Mouse (Mus musculus) kidney, embryonic 16.5 days (tissue): ENCODE data around the gene Ninj1. TPM values are rescaled to one million over a fixed set of nuclear protein-coding genes. Genes with fewer than 3 reads are reported as not detected.

Experiments used
- ATAC-seq: fragments of 200-750 bp; cut with Nextera tagmentation; 2 replicates; pipeline ENCODE4 v1.8.0; 2017; ENCODE audit warnings: moderate TSS enrichment; ENCODE audit not compliant: low FRiP score, low TSS enrichment
- H3K27ac ChIP-seq: fragments of 300-500 bp; sonication (generic); 2 replicates; pipeline ENCODE4 v1.5.1; 2014; ENCODE audit warnings: low read length
- H3K27me3 ChIP-seq: fragments of 300-500 bp; sonication (generic); 2 replicates; pipeline ENCODE4 v1.6.1; 2014; ENCODE audit warnings: low read length, control low read depth, mixed read lengths; ENCODE audit not compliant: insufficient read depth
- H3K36me3 ChIP-seq: fragments of 300-500 bp; sonication (generic); 2 replicates; pipeline ENCODE4 v1.6.1; 2014; ENCODE audit warnings: low read length, control low read depth, mixed read lengths; ENCODE audit not compliant: insufficient read depth
- H3K4me1 ChIP-seq: fragments of 300-500 bp; sonication (generic); 2 replicates; pipeline ENCODE4 v1.6.1; 2014; ENCODE audit warnings: low read length, control low read depth, mixed read lengths; ENCODE audit not compliant: insufficient read depth
- H3K4me2 ChIP-seq: fragments of 300-500 bp; sonication (generic); replicated peaks from 2 replicates; pipeline ENCODE4 v1.6.1; 2014; ENCODE audit warnings: low read depth, low read length
- H3K4me3 ChIP-seq: fragments of 300-500 bp; sonication (generic); 2 replicates; pipeline ENCODE4 v1.5.1; 2014; ENCODE audit warnings: mild to moderate bottlenecking, low read length
- H3K9ac ChIP-seq: fragments of 300-500 bp; sonication (generic); replicated peaks from 2 replicates; pipeline ENCODE4 v1.6.1; 2014; ENCODE audit warnings: low read length
- H3K9me3 ChIP-seq: fragments of 300-500 bp; sonication (generic); 2 replicates; pipeline ENCODE4 v1.6.1; 2016; ENCODE audit warnings: low read length, control low read depth
- WGBS: fragments of 180-500 bp; shearing (Covaris S2); extraction: QIAGEN DNeasy Blood & Tissue Kit; methylation state at CpG from one replicate; pipeline ENCODE4 v1.1.7; 2014; 5-methylcytosine and 5-hydroxymethylcytosine counted together
- polyA plus RNA-seq: library from polyadenylated mRNA; unstranded; fragments of >200 nt; fragmentation: Nextera tagmentation; extraction: Ambion mirVana; gene quantifications from 2 replicates; pipeline ENCODE4 v1.2.1, GENCODE M21; 2015

Ninj1 gene
- polyA plus RNA-seq, 1 experiment from 2014 or later = 77.1 TPM

GRCm38 (mm10) chr13:49181411-49181984 lies 5.8 kb upstream of the Ninj1 start:
- WGBS = 58% methylated on average over 3 of the region's 3 CpGs
- H3K4me1 ChIP-seq = no peaks in the 10 kb centered on the region
- H3K9ac ChIP-seq = no peak overlapping the region
- H3K9me3 ChIP-seq = no peaks in the 10 kb centered on the region
- no peak for ATAC-seq
- H3K4me3 ChIP-seq = no peak overlapping the region
- no peak overlapping the region for H3K4me2 ChIP-seq
- H3K27me3 ChIP-seq = no peaks in the 10 kb centered on the region
- H3K36me3 ChIP-seq = no peaks in the 10 kb centered on the region
- no peak overlapping the region for H3K27ac ChIP-seq

GRCm38 (mm10) chr13:49183161-49183560 lies 4.1 kb upstream of the Ninj1 start:
- H3K9me3 ChIP-seq = no peaks in the 10 kb centered on the region
- H3K36me3 ChIP-seq = no peaks in the 10 kb centered on the region
- H3K27me3 ChIP-seq = no peaks in the 10 kb centered on the region
- WGBS = 68% methylated on average over 5 of the region's 5 CpGs
- H3K4me3 ChIP-seq = no peak overlapping the region
- H3K9ac ChIP-seq = no peak overlapping the region
- no peak overlapping the region for H3K4me2 ChIP-seq
- no peak overlapping the region for H3K27ac ChIP-seq
- ATAC-seq = no peak
- H3K4me1 ChIP-seq = peaks cover 12% of the 10 kb centered on the region

GRCm38 (mm10) chr13:49183646-49184045 lies 3.6 kb upstream of the Ninj1 start:
- no peak for ATAC-seq
- no peak overlapping the region for H3K9ac ChIP-seq
- no peak overlapping the region for H3K4me2 ChIP-seq
- peaks cover 17% of the 10 kb centered on the region for H3K4me1 ChIP-seq
- H3K9me3 ChIP-seq = no peaks in the 10 kb centered on the region
- H3K27ac ChIP-seq = no peak overlapping the region
- 40% methylated on average over 5 of the region's 5 CpGs for WGBS
- no peak overlapping the region for H3K4me3 ChIP-seq
- H3K36me3 ChIP-seq = no peaks in the 10 kb centered on the region
- no peaks in the 10 kb centered on the region for H3K27me3 ChIP-seq

- ATAC-seq = peak; percentile 13
- Histone ChIP-seq H3K9me3 (no peaks in the 10 kb centered on the region), H3K4me2 (peak overlapping the region; percentile 97), H3K4me3 (peak overlapping the region; percentile 79), H3K27me3 (no peaks in the 10 kb centered on the region), H3K27ac (peak overlapping the region; percentile 76), H3K4me1 (peaks cover 49% of the 10 kb centered on the region), H3K36me3 (no peaks in the 10 kb centered on the region), H3K9ac (peak overlapping the region; percentile 75)
- 25% methylated on average over 11 of the region's 11 CpGs for WGBS
These were observed 442 bp upstream of the Ninj1 start for GRCm38 (mm10) chr13:49186798-49187287.

GRCm38 (mm10) chr13:49188219-49188965 lies 1.1 kb downstream of the Ninj1 start:
- Histone ChIP-seq H3K36me3 (no peaks in the 10 kb centered on the region), H3K9me3 (no peaks in the 10 kb centered on the region), H3K4me2 (peak overlapping the region; percentile 97), H3K4me1 (peaks cover 58% of the 10 kb centered on the region), H3K9ac (peak overlapping the region; percentile 83), H3K27ac (peak overlapping the region; percentile 75), H3K27me3 (no peaks in the 10 kb centered on the region), H3K4me3 (peak overlapping the region; percentile 79)
- ATAC-seq = peak; percentile 9; the same call in 1 of the 2 replicates
- WGBS = 29% methylated on average over 15 of the region's 15 CpGs

- peaks cover 58% of the 10 kb centered on the region for H3K4me1 ChIP-seq
- H3K4me2 ChIP-seq = peak overlapping the region; percentile 97; the same call in 1 of the 2 replicates
- no peak for ATAC-seq
- no peaks in the 10 kb centered on the region for H3K36me3 ChIP-seq
- H3K9ac ChIP-seq = no peak overlapping the region
- WGBS = 56% methylated on average over 2 of the region's 2 CpGs
- no peak overlapping the region for H3K4me3 ChIP-seq
- no peaks in the 10 kb centered on the region for H3K27me3 ChIP-seq
- H3K27ac ChIP-seq = no peak overlapping the region
- no peaks in the 10 kb centered on the region for H3K9me3 ChIP-seq
These were observed 1.7 kb downstream of the Ninj1 start for GRCm38 (mm10) chr13:49188966-49189360.

GRCm38 (mm10) chr13:49189970-49190870 lies 2.9 kb downstream of the Ninj1 start:
- Histone ChIP-seq H3K4me1 (peaks cover 58% of the 10 kb centered on the region), H3K27ac (peak overlapping the region; percentile 64), H3K4me3 (no peak overlapping the region), H3K27me3 (no peaks in the 10 kb centered on the region), H3K9me3 (no peaks in the 10 kb centered on the region), H3K4me2 (peak overlapping the region; percentile 15; the same call in 1 of the 2 replicates), H3K9ac (peak overlapping the region; percentile 37; the same call in 1 of the 2 replicates), H3K36me3 (no peaks in the 10 kb centered on the region)
- ATAC-seq = no peak
- 57% methylated on average over 12 of the region's 12 CpGs for WGBS

GRCm38 (mm10) chr13:49190876-49191672 lies 3.8 kb downstream of the Ninj1 start:
- ATAC-seq = no peak
- Histone ChIP-seq H3K4me3 (no peak overlapping the region), H3K9ac (peak overlapping the region; percentile 37; the same call in 1 of the 2 replicates)

GRCm38 (mm10) chr13:49191673-49192035 lies 4.4 kb downstream of the Ninj1 start:
- H3K27ac ChIP-seq = peak overlapping the region; percentile 64

More at GRCm38 (mm10) chr13:49190876-49191672, 3.8 kb downstream of the Ninj1 start:
- Histone ChIP-seq H3K4me1 (peaks cover 64% of the 10 kb centered on the region), H3K9me3 (no peaks in the 10 kb centered on the region), H3K36me3 (peaks cover 6% of the 10 kb centered on the region), H3K27me3 (no peaks in the 10 kb centered on the region), H3K27ac (peak overlapping the region; percentile 64), H3K4me2 (peak overlapping the region; percentile 15; the same call in 1 of the 2 replicates)
- WGBS = 52% methylated on average over 7 of the region's 7 CpGs

More at GRCm38 (mm10) chr13:49191673-49192035, 4.4 kb downstream of the Ninj1 start:
- peaks cover 63% of the 10 kb centered on the region for H3K4me1 ChIP-seq
- no peaks in the 10 kb centered on the region for H3K27me3 ChIP-seq
- H3K9ac ChIP-seq = no peak overlapping the region; the same call in 1 of the 2 replicates
- no peak for ATAC-seq
- H3K9me3 ChIP-seq = no peaks in the 10 kb centered on the region
- WGBS = 41% methylated on average over 5 of the region's 5 CpGs
- no peak overlapping the region for H3K4me3 ChIP-seq
- peaks cover 7% of the 10 kb centered on the region for H3K36me3 ChIP-seq
- H3K4me2 ChIP-seq = no peak overlapping the region
